Mouse (Mus musculus) midbrain, embryonic 14.5 days (tissue): ENCODE results near the gene Ctnnd1. TPM values are rescaled to one million over a fixed set of nuclear protein-coding genes. Genes with fewer than 3 reads are reported as not detected.
"Not testable (repeated sequence)": the region's sequence is repeated elsewhere in the genome, so short reads cannot be mapped to it uniquely, and the experiment has no call there.

Experiments used
- ATAC-seq: fragments of 200-750 bp; cut with Nextera tagmentation; 2 replicates; pipeline ENCODE4 v1.8.0; 2017; ENCODE audit warnings: moderate number of reproducible peaks, moderate library complexity; ENCODE audit not compliant: low FRiP score, low TSS enrichment
- DNase-seq: peaks from one replicate; pipeline ENCODE4 v3.0.0-alpha.2; 2015
- H3K27ac ChIP-seq: fragments of 300-500 bp; sonication (generic); replicated peaks from 2 replicates; pipeline ENCODE4 v1.5.1; 2014; ENCODE audit warnings: mild to moderate bottlenecking, low read depth, low read length, moderate library complexity
- H3K27me3 ChIP-seq: fragments of 300-500 bp; sonication (generic); 2 replicates; pipeline ENCODE4 v1.6.1; 2014; ENCODE audit warnings: low read length, control low read depth, mixed read lengths; ENCODE audit not compliant: control insufficient read depth, insufficient read depth
- H3K36me3 ChIP-seq: fragments of 300-500 bp; sonication (generic); 2 replicates; pipeline ENCODE4 v1.6.1; 2014; ENCODE audit warnings: low read length, control low read depth; ENCODE audit not compliant: control insufficient read depth, insufficient read depth
- H3K4me1 ChIP-seq: fragments of 300-500 bp; sonication (generic); 2 replicates; pipeline ENCODE4 v1.6.1; 2014; ENCODE audit warnings: mild to moderate bottlenecking, antibody characterized with exemption, low read length, control low read depth; ENCODE audit not compliant: control insufficient read depth, insufficient read depth
- H3K4me2 ChIP-seq: fragments of 300-500 bp; sonication (generic); 2 replicates; pipeline ENCODE4 v1.6.1; 2014; ENCODE audit warnings: mild to moderate bottlenecking, low read length, moderate library complexity
- H3K4me3 ChIP-seq: fragments of 300-500 bp; sonication (generic); replicated peaks from 2 replicates; pipeline ENCODE4 v1.5.1; 2014; ENCODE audit warnings: low read depth, low read length
- H3K9ac ChIP-seq: fragments of 300-500 bp; sonication (generic); replicated peaks from 2 replicates; pipeline ENCODE4 v1.6.1; 2014; ENCODE audit warnings: mild to moderate bottlenecking, low read length, moderate library complexity
- H3K9me3 ChIP-seq: fragments of 300-500 bp; sonication (generic); 2 replicates; pipeline ENCODE4 v1.6.1; 2016; ENCODE audit warnings: low read length, control low read depth, mixed read lengths; ENCODE audit not compliant: control insufficient read depth
- WGBS: fragments of 180-500 bp; shearing (Covaris S2); extraction: QIAGEN DNeasy Blood & Tissue Kit; methylation state at CpG from one replicate; pipeline ENCODE4 v1.1.7; 2014; 5-methylcytosine and 5-hydroxymethylcytosine counted together
- polyA plus RNA-seq: library from polyadenylated mRNA; unstranded; fragments of >200 nt; fragmentation: Nextera tagmentation; extraction: Ambion mirVana; gene quantifications from 2 replicates; pipeline ENCODE4 v1.2.1, GENCODE M21; 2014

Gene Ctnnd1
- polyA plus RNA-seq, 1 experiment from 2014 or later = 33.8 TPM

DNA sequence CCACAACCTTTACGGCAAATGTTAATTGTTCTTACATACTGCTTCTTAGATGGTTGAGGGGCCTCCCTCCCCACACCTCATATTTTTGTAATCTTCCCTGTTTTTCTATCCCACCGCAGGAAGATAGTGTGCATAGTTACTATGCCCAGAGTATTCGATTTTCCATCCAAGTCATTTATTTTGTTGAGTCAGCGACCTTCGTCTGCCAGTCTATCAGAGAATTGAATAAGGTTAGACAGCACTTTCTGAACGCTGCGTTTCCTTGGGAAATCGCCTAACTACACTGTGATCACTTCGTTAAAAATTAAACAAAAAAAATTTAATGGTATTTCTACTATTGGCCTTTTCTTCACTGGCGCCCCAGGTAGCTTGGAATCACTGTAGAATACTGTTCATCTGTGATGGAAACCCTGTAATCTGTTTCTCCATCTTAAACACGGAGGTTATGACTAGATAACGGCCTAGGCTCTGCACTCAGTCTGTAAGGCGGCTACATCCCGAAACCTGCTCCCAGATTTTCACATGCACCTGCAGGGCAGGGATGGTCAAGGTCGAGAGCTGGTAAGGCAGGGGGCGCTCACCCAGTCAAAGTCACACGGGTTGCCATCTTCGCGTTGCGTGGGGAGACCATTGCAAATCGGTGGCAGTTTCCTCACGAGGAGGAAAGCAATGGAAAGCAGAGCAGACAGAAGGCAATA lies 26.9 kb upstream of the Ctnnd1 start:
- DNase-seq = peak; percentile 67
- Histone ChIP-seq H3K9me3 (no peaks in the 10 kb centered on the region), H3K9ac (peak overlapping the region; percentile 53), H3K4me3 (peak overlapping the region; percentile 52), H3K27me3 (no peaks in the 10 kb centered on the region), H3K27ac (peak overlapping the region; percentile 73), H3K36me3 (peaks cover 46% of the 10 kb centered on the region), H3K4me1 (peaks cover 17% of the 10 kb centered on the region), H3K4me2 (peak overlapping the region; percentile 78)
- ATAC-seq = peak; percentile 69
- whole genome bisulfite sequencing = 11% methylated on average over 22 of the region's 22 CpGs

DNA sequence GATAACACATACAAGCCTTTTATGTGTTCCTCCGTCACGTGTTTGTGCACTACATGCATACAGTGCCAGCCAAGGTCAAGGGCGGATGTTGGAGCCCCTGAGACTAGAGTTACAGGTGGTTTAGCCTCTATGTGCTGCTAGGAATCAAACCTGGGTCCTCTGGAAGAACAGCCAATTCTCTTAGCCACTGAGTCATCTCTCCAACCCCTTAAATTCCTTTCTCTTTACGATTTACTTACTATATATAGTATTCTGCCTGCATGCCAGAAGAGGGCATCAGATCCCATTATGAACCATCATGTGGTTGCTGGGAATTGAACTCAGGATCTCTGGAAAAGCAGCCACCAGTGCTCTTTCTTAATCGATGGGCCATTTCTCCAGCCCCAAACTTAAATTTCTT lies 21.0 kb upstream of the Ctnnd1 start:
- not testable (repeated sequence) for H3K9me3 ChIP-seq, ATAC-seq, H3K9ac ChIP-seq, DNase-seq, H3K27ac ChIP-seq, H3K27me3 ChIP-seq, H3K4me1 ChIP-seq
- whole genome bisulfite sequencing = 68% methylated on average over 4 of the region's 5 CpGs
- H3K4me2 ChIP-seq = peak overlapping the region; percentile 77
- peak overlapping the region; percentile 91; the same call in 1 of the 2 replicates for H3K4me3 ChIP-seq
- peaks cover 44% of the 10 kb centered on the region for H3K36me3 ChIP-seq

DNA sequence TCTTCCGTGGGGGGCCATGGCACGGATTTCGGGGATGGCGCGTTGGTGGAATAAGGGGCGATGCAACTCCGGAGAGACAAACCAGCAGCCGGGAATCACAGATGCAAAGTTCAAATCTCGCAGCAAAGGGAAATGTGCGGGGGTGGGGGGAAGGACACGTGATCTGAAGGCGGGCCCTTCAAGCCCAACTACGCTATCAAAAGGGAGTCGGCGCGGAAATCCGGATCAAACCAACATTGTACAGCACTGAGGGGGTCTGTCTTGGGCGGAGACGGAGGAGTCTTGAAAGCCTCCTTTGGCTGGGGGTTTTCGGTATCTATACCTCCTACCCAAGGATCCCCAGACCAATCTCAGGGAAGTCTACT lies 20.0 kb upstream of the Ctnnd1 start, which contains the start of gene Selenoh:
Gene Selenoh (minus strand): TSS at position 202 of the 365 bp plus-strand sequence.
- H3K27me3 ChIP-seq = no peaks in the 10 kb centered on the region
- H3K27ac ChIP-seq = peak within 1 kb of the TSS; percentile 89
- ATAC-seq (peak; percentile 96), DNase-seq (peak; percentile 96)
- peak within 1 kb of the TSS; percentile 77 for H3K4me2 ChIP-seq
- H3K36me3 ChIP-seq = peaks cover 39% of the 10 kb centered on the region
- WGBS = under 1% methylated on average over 20 of the region's 20 CpGs
- no peaks in the 10 kb centered on the region for H3K9me3 ChIP-seq
- peaks cover 7% of the 10 kb centered on the region for H3K4me1 ChIP-seq
- H3K9ac ChIP-seq = peak within 1 kb of the TSS; percentile 83
- peak within 1 kb of the TSS; percentile 91 for H3K4me3 ChIP-seq

DNA sequence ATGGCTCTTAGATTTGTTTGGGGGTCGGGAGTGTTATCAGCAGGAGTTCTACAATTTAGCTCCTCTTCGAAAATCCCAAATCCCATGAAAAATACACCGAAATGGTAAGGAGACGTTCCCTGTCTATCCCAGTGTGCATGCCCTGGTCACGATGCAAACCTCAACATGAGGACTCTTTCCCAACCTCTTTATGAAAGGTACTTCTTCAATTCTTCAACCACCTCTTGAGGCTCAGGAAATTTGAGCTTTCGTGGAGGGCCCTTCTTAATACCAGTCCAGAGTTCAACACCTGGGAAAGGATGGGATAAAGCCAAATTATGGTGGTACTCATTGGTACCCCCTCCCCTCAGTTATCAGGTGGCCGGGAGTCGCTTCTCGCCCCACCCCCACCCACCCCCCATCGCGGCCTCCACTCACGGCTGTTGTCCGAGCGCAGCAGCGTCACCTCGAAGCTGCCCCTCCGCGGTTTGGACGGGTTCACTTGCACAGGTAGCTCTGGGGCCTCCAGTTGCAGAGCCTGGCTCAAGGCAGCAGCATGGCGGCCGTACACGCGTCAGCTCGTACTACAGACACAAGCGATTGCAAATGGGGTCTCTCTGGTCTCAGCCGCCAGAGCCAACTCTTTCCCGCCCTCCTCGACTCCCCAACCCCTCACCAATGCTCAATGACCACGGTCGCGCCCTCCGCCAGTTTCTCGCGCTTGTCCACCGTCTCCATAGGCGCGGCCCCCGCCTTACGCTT lies 19.4 kb upstream of the Ctnnd1 start:
- Histone ChIP-seq H3K4me3 (peak overlapping the region; percentile 91), H3K4me1 (peaks cover 7% of the 10 kb centered on the region), H3K4me2 (peak overlapping the region; percentile 77), H3K9ac (peak overlapping the region; percentile 83), H3K27ac (peak overlapping the region; percentile 89), H3K36me3 (peaks cover 33% of the 10 kb centered on the region), H3K9me3 (no peaks in the 10 kb centered on the region), H3K27me3 (no peaks in the 10 kb centered on the region)
- peak; percentile 62 for DNase-seq
- 1% methylated on average over 39 of the region's 39 CpGs for WGBS
- ATAC-seq = peak; percentile 76

DNA sequence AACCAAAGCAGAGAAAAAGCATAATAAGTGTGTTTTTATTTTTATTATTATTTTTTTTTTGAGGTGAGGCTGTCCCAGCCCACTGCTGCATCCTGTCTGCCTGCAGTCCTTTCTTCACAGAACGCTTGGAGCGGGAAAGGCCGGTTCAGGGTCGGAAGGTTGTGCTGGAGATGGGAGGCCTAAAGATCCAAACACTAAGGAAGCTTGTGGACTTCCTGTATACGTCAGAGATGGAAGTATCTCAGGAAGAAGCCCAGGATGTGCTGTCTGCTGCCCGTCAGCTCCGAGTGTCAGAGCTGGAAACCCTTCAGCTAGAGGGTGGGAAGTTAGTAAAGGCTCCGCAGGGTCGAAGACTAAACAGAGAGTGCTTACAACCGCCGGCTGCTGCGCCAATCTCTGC lies 15.5 kb upstream of the Ctnnd1 start:
- Histone ChIP-seq H3K4me3 (no peak overlapping the region), H3K4me2 (no peak overlapping the region), H3K27me3 (no peaks in the 10 kb centered on the region), H3K27ac (no peak overlapping the region), H3K9me3 (no peaks in the 10 kb centered on the region), H3K9ac (no peak overlapping the region), H3K4me1 (peaks cover 5% of the 10 kb centered on the region), H3K36me3 (peaks cover 6% of the 10 kb centered on the region; the same call in 1 of the 2 replicates)
- WGBS = 68% methylated on average over 12 of the region's 12 CpGs
- ATAC-seq (no peak), DNase-seq (no peak)

DNA sequence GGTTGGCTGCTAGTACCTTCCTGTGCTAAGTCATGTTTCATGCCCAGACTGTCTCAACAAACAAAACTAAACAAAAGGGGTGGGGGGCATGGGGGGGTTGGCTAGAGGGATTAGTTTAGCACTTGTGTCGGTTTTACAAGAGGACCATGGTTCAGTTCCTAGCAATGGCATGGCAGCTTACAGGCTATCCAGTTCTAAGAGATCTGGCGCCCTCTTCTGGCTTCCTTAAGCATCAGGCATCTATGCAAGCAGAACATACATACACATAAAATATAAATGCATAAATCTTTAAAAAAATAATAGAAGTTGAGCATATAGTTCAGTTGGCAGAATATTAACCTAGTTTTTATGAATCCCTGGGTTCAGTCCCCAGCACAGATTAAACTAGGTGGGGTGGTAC lies 12.3 kb upstream of the Ctnnd1 start:
- Histone ChIP-seq H3K4me2 (no peak overlapping the region), H3K4me3 (no peak overlapping the region), H3K27ac (no peak overlapping the region), H3K36me3 (no peaks in the 10 kb centered on the region), H3K9ac (no peak overlapping the region), H3K9me3 (no peaks in the 10 kb centered on the region), H3K4me1 (no peaks in the 10 kb centered on the region), H3K27me3 (no peaks in the 10 kb centered on the region)
- 22% methylated on average over 2 of the region's 2 CpGs for WGBS
- DNase-seq (peak; percentile 51), ATAC-seq (no peak)

DNA sequence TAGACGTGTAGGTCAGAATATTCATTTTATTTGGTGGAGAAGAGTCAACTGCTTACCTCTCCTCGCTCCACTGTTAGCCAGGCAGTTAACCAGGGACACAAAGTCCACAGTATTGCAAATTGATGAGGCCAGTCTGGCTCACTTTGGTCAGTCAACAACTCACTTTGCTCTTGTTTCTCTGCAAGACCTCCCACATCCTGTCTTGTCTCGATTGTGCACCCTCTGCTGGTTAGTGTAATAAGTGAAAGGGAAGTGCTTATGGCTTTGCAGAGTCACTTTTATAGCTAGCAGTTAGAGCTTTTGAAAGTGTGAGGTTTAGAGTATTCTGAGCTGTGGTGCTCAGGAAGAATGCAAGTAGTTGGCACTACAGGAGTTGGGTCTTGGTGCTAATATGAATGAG lies 9.7 kb upstream of the Ctnnd1 start:
- no peak overlapping the region for H3K4me3 ChIP-seq
- 73% methylated on average over 3 of the region's 3 CpGs for WGBS
- H3K27me3 ChIP-seq = no peaks in the 10 kb centered on the region
- no peak overlapping the region for H3K9ac ChIP-seq
- no peaks in the 10 kb centered on the region for H3K4me1 ChIP-seq
- H3K9me3 ChIP-seq = no peaks in the 10 kb centered on the region
- no peak for ATAC-seq
- DNase-seq = peak; percentile 48
- no peak overlapping the region for H3K27ac ChIP-seq
- H3K4me2 ChIP-seq = no peak overlapping the region
- H3K36me3 ChIP-seq = no peaks in the 10 kb centered on the region

DNA sequence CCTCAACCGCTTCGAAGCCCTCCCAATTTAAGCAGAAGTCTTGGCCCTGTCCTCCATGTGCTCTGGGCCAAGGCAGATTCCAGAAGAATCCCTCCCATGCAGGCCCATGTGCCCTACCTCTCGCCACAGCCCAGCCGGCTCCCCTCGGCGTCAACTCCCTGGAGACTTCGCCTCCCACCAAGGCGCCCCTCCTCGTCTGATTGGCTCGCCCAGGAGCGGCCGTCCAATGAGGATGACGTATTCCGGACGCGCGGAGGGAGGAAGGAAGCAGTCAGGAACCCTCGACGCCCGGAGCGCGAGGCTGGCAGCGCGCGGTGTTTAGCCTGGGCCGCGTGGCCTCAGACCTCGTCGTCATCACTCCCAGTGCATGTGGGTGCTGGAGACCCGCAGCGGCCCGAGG lies 8.2 kb upstream of the Ctnnd1 start, which contains the start of gene Btbd18:
Gene Btbd18 (plus strand): TSS at position 274 of the 400 bp plus-strand sequence.
- WGBS = 93% methylated on average over 32 of the region's 32 CpGs
- ATAC-seq = no peak
- no peak within 1 kb of the TSS for H3K27ac ChIP-seq
- no peak within 1 kb of the TSS for H3K9ac ChIP-seq
- no peaks in the 10 kb centered on the region for H3K4me1 ChIP-seq
- H3K4me3 ChIP-seq = no peak within 1 kb of the TSS
- H3K4me2 ChIP-seq = no peak within 1 kb of the TSS
- H3K9me3 ChIP-seq = no peaks in the 10 kb centered on the region
- no peaks in the 10 kb centered on the region for H3K36me3 ChIP-seq
- no peaks in the 10 kb centered on the region for H3K27me3 ChIP-seq
- DNase-seq = no peak
